Mouse (Mus musculus): ENCODE measurements at regions not wholly inside any gene's neighbourhood (a gene's known extent, or its start where the extent isn't known, plus 50 kb on each side); places are given as distances from the start of the nearest gene placed in this dataset.
"Not testable (repeated sequence)": the region's sequence is repeated elsewhere in the genome, so short reads cannot be mapped to it uniquely, and the experiment has no call there.

- H3K9ac ChIP-seq (ENCODE audit: low read length) = no peak overlapping the region
- H3K27ac ChIP-seq (ENCODE audit: low read length) = no peak overlapping the region
- no peak overlapping the region for H3K4me3 ChIP-seq (replicated peaks; ENCODE audit: low read length)
- no peaks in the 10 kb centered on the region for H3K9me3 ChIP-seq (replicated peaks; ENCODE audit: control insufficient read depth, low read length)
- H3K27me3 ChIP-seq (ENCODE audit: control insufficient read depth, insufficient read depth, low read length) = no peaks in the 10 kb centered on the region
- H3K4me1 ChIP-seq (ENCODE audit: control insufficient read depth, insufficient read depth, low read length) = no peaks in the 10 kb centered on the region; the same call in 1 of the 2 replicates
- no peak for ATAC-seq (ENCODE audit: insufficient read depth, low FRiP score)
- H3K4me2 ChIP-seq (ENCODE audit: low read depth, low read length) = no peak overlapping the region
- H3K36me3 ChIP-seq (ENCODE audit: control insufficient read depth, insufficient read depth, low read length) = no peaks in the 10 kb centered on the region
- WGBS = 63% methylated on average over 1 of the region's 1 CpGs
These were observed 386.0 kb downstream of the Tlr4 start for GRCm38 (mm10) chr4:67213363-67213762.

GRCm38 (mm10) chr4:67224533-67224932 lies 397.1 kb downstream of the Tlr4 start:
- Histone ChIP-seq H3K9me3 (replicated peaks; ENCODE audit: control insufficient read depth, low read length) (no peaks in the 10 kb centered on the region), H3K4me3 (replicated peaks; ENCODE audit: low read length) (no peak overlapping the region), H3K4me1 (ENCODE audit: control insufficient read depth, insufficient read depth, low read length) (no peaks in the 10 kb centered on the region), H3K27me3 (ENCODE audit: control insufficient read depth, insufficient read depth, low read length) (no peaks in the 10 kb centered on the region), H3K27ac (ENCODE audit: low read length) (no peak overlapping the region), H3K4me2 (ENCODE audit: low read depth, low read length) (no peak overlapping the region), H3K36me3 (ENCODE audit: control insufficient read depth, insufficient read depth, low read length) (no peaks in the 10 kb centered on the region), H3K9ac (ENCODE audit: low read length) (no peak overlapping the region)
- ATAC-seq (ENCODE audit: insufficient read depth, low FRiP score) = no peak

- H3K27ac ChIP-seq (ENCODE audit: low read length) = no peak overlapping the region
- no peak overlapping the region for H3K9ac ChIP-seq (ENCODE audit: low read length)
- no peaks in the 10 kb centered on the region for H3K27me3 ChIP-seq (ENCODE audit: control insufficient read depth, insufficient read depth, low read length)
- H3K36me3 ChIP-seq (ENCODE audit: control insufficient read depth, insufficient read depth, low read length) = no peaks in the 10 kb centered on the region
- no peaks in the 10 kb centered on the region for H3K4me1 ChIP-seq (ENCODE audit: control insufficient read depth, insufficient read depth, low read length)
- no peaks in the 10 kb centered on the region for H3K9me3 ChIP-seq (replicated peaks; ENCODE audit: control insufficient read depth, low read length)
- ATAC-seq (ENCODE audit: insufficient read depth, low FRiP score) = no peak
- H3K4me3 ChIP-seq (replicated peaks; ENCODE audit: low read length) = no peak overlapping the region
- 68% methylated on average over 3 of the region's 3 CpGs for WGBS
- H3K4me2 ChIP-seq (ENCODE audit: low read depth, low read length) = no peak overlapping the region
These were observed 401.8 kb downstream of the Tlr4 start for GRCm38 (mm10) chr4:67229214-67229613.

- Histone ChIP-seq H3K36me3 (ENCODE audit: control insufficient read depth, insufficient read depth, low read length) (no peaks in the 10 kb centered on the region), H3K9ac (ENCODE audit: low read length) (no peak overlapping the region), H3K9me3 (replicated peaks; ENCODE audit: control insufficient read depth, low read length) (no peaks in the 10 kb centered on the region), H3K27ac (ENCODE audit: low read length) (no peak overlapping the region), H3K4me1 (ENCODE audit: control insufficient read depth, insufficient read depth, low read length) (no peaks in the 10 kb centered on the region), H3K4me3 (replicated peaks; ENCODE audit: low read length) (no peak overlapping the region), H3K27me3 (ENCODE audit: control insufficient read depth, insufficient read depth, low read length) (no peaks in the 10 kb centered on the region), H3K4me2 (ENCODE audit: low read depth, low read length) (no peak overlapping the region)
- 86% methylated on average over 4 of the region's 4 CpGs for WGBS
- no peak for ATAC-seq (ENCODE audit: insufficient read depth, low FRiP score)
These were observed 446.2 kb downstream of the Tlr4 start for GRCm38 (mm10) chr4:67273553-67273952.

GRCm38 (mm10) chr4:67301020-67301419 lies 473.6 kb downstream of the Tlr4 start:
- H3K27ac ChIP-seq (ENCODE audit: low read length) = no peak overlapping the region
- ATAC-seq (ENCODE audit: insufficient read depth, low FRiP score) = no peak
- 86% methylated on average over 6 of the region's 6 CpGs for WGBS
- no peak overlapping the region for H3K9ac ChIP-seq (ENCODE audit: low read length)
- H3K4me3 ChIP-seq (replicated peaks; ENCODE audit: low read length) = no peak overlapping the region
- no peaks in the 10 kb centered on the region for H3K4me1 ChIP-seq (ENCODE audit: control insufficient read depth, insufficient read depth, low read length)
- no peaks in the 10 kb centered on the region for H3K27me3 ChIP-seq (ENCODE audit: control insufficient read depth, insufficient read depth, low read length)
- H3K9me3 ChIP-seq (replicated peaks; ENCODE audit: control insufficient read depth, low read length) = no peaks in the 10 kb centered on the region
- no peaks in the 10 kb centered on the region for H3K36me3 ChIP-seq (ENCODE audit: control insufficient read depth, insufficient read depth, low read length)
- H3K4me2 ChIP-seq (ENCODE audit: low read depth, low read length) = no peak overlapping the region

GRCm38 (mm10) chr4:67301740-67302139 lies 474.4 kb downstream of the Tlr4 start:
- H3K36me3 ChIP-seq (ENCODE audit: control insufficient read depth, insufficient read depth, low read length) = no peaks in the 10 kb centered on the region
- H3K4me3 ChIP-seq (replicated peaks; ENCODE audit: low read length) = no peak overlapping the region
- H3K27me3 ChIP-seq (ENCODE audit: control insufficient read depth, insufficient read depth, low read length) = no peaks in the 10 kb centered on the region
- no peaks in the 10 kb centered on the region for H3K4me1 ChIP-seq (ENCODE audit: control insufficient read depth, insufficient read depth, low read length)
- no peak overlapping the region for H3K9ac ChIP-seq (ENCODE audit: low read length)
- ATAC-seq (ENCODE audit: insufficient read depth, low FRiP score) = no peak
- WGBS = 92% methylated on average over 2 of the region's 2 CpGs
- H3K4me2 ChIP-seq (ENCODE audit: low read depth, low read length) = no peak overlapping the region
- no peaks in the 10 kb centered on the region for H3K9me3 ChIP-seq (replicated peaks; ENCODE audit: control insufficient read depth, low read length)
- H3K27ac ChIP-seq (ENCODE audit: low read length) = no peak overlapping the region

- not testable (repeated sequence) for H3K4me3 ChIP-seq (replicated peaks; ENCODE audit: low read length); ATAC-seq (ENCODE audit: insufficient read depth, low FRiP score); H3K27ac ChIP-seq (ENCODE audit: low read length); H3K36me3 ChIP-seq (ENCODE audit: control insufficient read depth, insufficient read depth, low read length); H3K4me2 ChIP-seq (ENCODE audit: low read depth, low read length); H3K27me3 ChIP-seq (ENCODE audit: control insufficient read depth, insufficient read depth, low read length); H3K4me1 ChIP-seq (ENCODE audit: control insufficient read depth, insufficient read depth, low read length); H3K9ac ChIP-seq (ENCODE audit: low read length); H3K9me3 ChIP-seq (replicated peaks; ENCODE audit: control insufficient read depth, low read length)
These were observed 492.7 kb downstream of the Tlr4 start for GRCm38 (mm10) chr4:67320098-67320497.

Measured in stomach, embryonic 16.5 days (tissue).